Mouse (Mus musculus) MEL (cell line): ENCODE measurements around the gene Runx1. TPM values are rescaled to one million over a fixed set of nuclear protein-coding genes. Genes with fewer than 3 reads are reported as not detected.

Experiments used
- DNase-seq: peaks from one replicate; pipeline ENCODE4 v3.0.0; 2011; ENCODE audit warnings: low read depth, low spot score
- H3K27ac ChIP-seq: 2 replicates; pipeline ENCODE4 v1.5.1; 2012; ENCODE audit warnings: low read depth, mild to moderate bottlenecking, control low read depth, low read length, moderate library complexity; ENCODE audit not compliant: control insufficient read depth
- H3K27me3 ChIP-seq, 2 experiments: fragments of 150-350 bp in 1 of 2; sonication (generic) in 1 of 2; 2 replicates each; pipeline ENCODE4 v1.6.1; 2012; ENCODE audit warnings: low read length in 2 of 2, mild to moderate bottlenecking in 2 of 2, improper control_type of control experiment in 1 of 2, moderate library complexity in 1 of 2; ENCODE audit not compliant: insufficient read depth in 2 of 2, control insufficient read depth in 1 of 2
- H3K36me3 ChIP-seq, 2 experiments: 2 replicates each; pipeline ENCODE4 v1.6.1; 2012 to 2014; ENCODE audit warnings: low read length in 2 of 2, improper control_type of control experiment in 1 of 2, inconsistent platforms in 1 of 2, mild to moderate bottlenecking in 1 of 2; ENCODE audit not compliant: insufficient read depth in 2 of 2, control insufficient read depth in 1 of 2
- H3K4me1 ChIP-seq, 2 experiments: fragments of 150-350 bp in 1 of 2; sonication (generic) in 1 of 2; 2 replicates each; pipeline ENCODE4 v1.6.1; 2012; ENCODE audit warnings: low read length in 2 of 2, improper control_type of control experiment in 1 of 2, mild to moderate bottlenecking in 1 of 2; ENCODE audit not compliant: insufficient read depth in 2 of 2, control insufficient read depth in 1 of 2
- H3K4me3 ChIP-seq, 2 experiments: fragments of 150-350 bp in 1 of 2; sonication (generic) in 1 of 2; 2 replicates each; pipeline ENCODE4 v1.5.1; 2012; ENCODE audit warnings: low read depth in 2 of 2, low read length in 2 of 2, mild to moderate bottlenecking in 2 of 2, moderate library complexity in 2 of 2, control low read depth in 1 of 2, improper control_type of control experiment in 1 of 2; ENCODE audit not compliant: control insufficient read depth in 1 of 2, insufficient read depth in 1 of 2
- H3K79me2 ChIP-seq: 2 replicates; pipeline ENCODE4 v1.6.1; 2012; ENCODE audit warnings: mild to moderate bottlenecking, low read length, moderate library complexity; ENCODE audit not compliant: control insufficient read depth, poor library complexity, insufficient read depth
- H3K9ac ChIP-seq: 2 replicates; pipeline ENCODE4 v1.6.1; 2012; ENCODE audit warnings: low read depth, mild to moderate bottlenecking, control low read depth, low read length, moderate library complexity; ENCODE audit not compliant: control insufficient read depth, poor library complexity, severe bottlenecking
- H3K9me3 ChIP-seq: fragments of 150-350 bp; sonication (generic); replicated peaks from 2 replicates; pipeline ENCODE4 v1.6.1; 2012; ENCODE audit warnings: mild to moderate bottlenecking, low read length, improper control_type of control experiment, moderate library complexity; ENCODE audit not compliant: insufficient read depth
- CHD1 ChIP-seq: IDR thresholded peaks from 2 replicates; pipeline ENCODE4 v1.6.1; 2012; ENCODE audit warnings: low read depth, mild to moderate bottlenecking, inconsistent platforms, low read length, improper control_type of control experiment
- ETS1 ChIP-seq: IDR thresholded peaks from 2 replicates; pipeline ENCODE4 v1.6.1; 2012; ENCODE audit warnings: low read depth, mild to moderate bottlenecking, inconsistent platforms, low read length, improper control_type of control experiment, moderate library complexity
- GATA1 ChIP-seq: IDR thresholded peaks from 2 replicates; pipeline ENCODE4 v1.6.1; 2011; ENCODE audit warnings: low read depth, low read length, improper control_type of control experiment
- JUND ChIP-seq: IDR thresholded peaks from 2 replicates; pipeline ENCODE4 v1.6.1; 2011; ENCODE audit warnings: low read depth, mild to moderate bottlenecking, improper control_type of control experiment, low read length
- MAFK ChIP-seq: IDR thresholded peaks from 2 replicates; pipeline ENCODE4 v1.6.1; 2011; ENCODE audit warnings: low read depth, mild to moderate bottlenecking, low read length, improper control_type of control experiment, borderline replicate concordance
- NELFE ChIP-seq: IDR thresholded peaks from 2 replicates; pipeline ENCODE4 v1.6.1; 2011; ENCODE audit warnings: low read depth, low read length, improper control_type of control experiment
- NRF1 ChIP-seq: IDR thresholded peaks from 2 replicates; pipeline ENCODE4 v1.6.1; 2014; ENCODE audit warnings: low read depth, mild to moderate bottlenecking, inconsistent platforms, low read length, improper control_type of control experiment, moderate library complexity; ENCODE audit not compliant: poor library complexity, insufficient read depth, severe bottlenecking
- POLR2A ChIP-seq, 2 experiments: IDR thresholded peaks; 2 replicates each; pipeline ENCODE4 v1.6.1; 2011 to 2012; ENCODE audit warnings: low read length in 2 of 2, mild to moderate bottlenecking in 2 of 2, control low read depth in 1 of 2, improper control_type of control experiment in 1 of 2, low read depth in 1 of 2, moderate library complexity in 1 of 2; ENCODE audit not compliant: control insufficient read depth in 1 of 2, insufficient read depth in 1 of 2, poor library complexity in 1 of 2
- RCOR1 ChIP-seq: IDR thresholded peaks from 2 replicates; pipeline ENCODE4 v1.6.1; 2012; ENCODE audit warnings: low read depth, mild to moderate bottlenecking, inconsistent platforms, low read length, improper control_type of control experiment
- SIN3A ChIP-seq: IDR thresholded peaks from 2 replicates; pipeline ENCODE4 v1.6.1; 2012; ENCODE audit warnings: low read length, improper control_type of control experiment, inconsistent platforms
- USF2 ChIP-seq, 2 experiments: IDR thresholded peaks; 2 replicates each; pipeline ENCODE4 v1.6.1; 2011 to 2012; ENCODE audit warnings: improper control_type of control experiment in 2 of 2, low read length in 2 of 2, borderline replicate concordance in 1 of 2, inconsistent platforms in 1 of 2, low read depth in 1 of 2, mild to moderate bottlenecking in 1 of 2; ENCODE audit not compliant: insufficient read depth in 1 of 2
- ZMIZ1 ChIP-seq: IDR thresholded peaks from 2 replicates; pipeline ENCODE4 v1.6.1; 2012; ENCODE audit warnings: low read depth, mild to moderate bottlenecking, inconsistent platforms, low read length, improper control_type of control experiment, moderate library complexity
- polyA plus RNA-seq, 2 experiments: library from polyadenylated mRNA; stranded (reverse) in 1 of 2; unstranded in 1 of 2; fragments of >175 nt in 1 of 2; fragments of >200 nt in 1 of 2; gene quantifications; 2 replicates each; pipeline versions ENCODE4 v1.2.1 to v1.2.4; 2012; ENCODE audit warnings: low replicate concordance in 2 of 2, low read depth in 1 of 2; ENCODE audit not compliant: insufficient read length in 2 of 2, insufficient read depth in 1 of 2, missing spikeins in 1 of 2
- total RNA-seq: library from RNA; depleted of rRNA; stranded (reverse); fragments of 300-350 nt; gene quantifications from 2 replicates; pipeline ENCODE4 v1.2.3, GENCODE M21; 2012

Runx1 gene
- total and polyA plus RNA-seq, 3 experiments, result 14.3 to 23.5 TPM; not detected in 1

GRCm38 (mm10) chr16:92823381-92823862, 2.5 kb downstream of the Runx1 start:
- no peaks in the 10 kb centered on the region for H3K27me3 ChIP-seq
- H3K36me3 ChIP-seq, result peaks cover 0 to 42% of the 10 kb centered on the region in 2 experiments; a peak in 2 of 4 replicates
- TF ChIP-seq POLR2A (IDR thresholded peaks at IDR 0.05; ENCODE audit: control insufficient read depth in 1 of 2, insufficient read depth in 1 of 2, low read depth in 1 of 2, low read length in 2 of 2, poor library complexity in 1 of 2), result peak in 1 of 2 experiments; percentile 33; a peak in 1 of 4 replicates
- no peak for TF ChIP-seq NRF1
- TF ChIP-seq ETS1, result peak; percentile 0; the same call in 1 of the 2 replicates
- TF ChIP-seq NELFE, result peak; percentile 8; the same call in 1 of the 2 replicates
- H3K79me2 ChIP-seq, result peaks cover 51% of the 10 kb centered on the region
- DNase-seq, result peak; percentile 70
- H3K9me3 ChIP-seq, result no peaks in the 10 kb centered on the region
- peak overlapping the region; percentile 97 for H3K27ac ChIP-seq
- H3K9ac ChIP-seq, result peak overlapping the region; percentile 82
- peaks cover 0 to 50% of the 10 kb centered on the region in 2 experiments; a peak in 3 of 4 replicates for H3K4me1 ChIP-seq
- H3K4me3 ChIP-seq, result peak overlapping the region; percentile 85 to 94

- Histone ChIP-seq H3K9me3 (no peaks in the 10 kb centered on the region), H3K27ac (peak overlapping the region; percentile 97), H3K27me3 (no peaks in the 10 kb centered on the region)
- TF ChIP-seq SIN3A (no peak), USF2 (IDR thresholded peaks at IDR 0.05; ENCODE audit: borderline replicate concordance in 1 of 2, insufficient read depth in 1 of 2, low read depth in 1 of 2, low read length in 2 of 2) (no peak), GATA1 (no peak), MAFK (no peak), CHD1 (no peak), JUND (no peak), RCOR1 (no peak), ZMIZ1 (no peak)
- TF ChIP-seq, all 39 proteins: peak for 0
- Histone ChIP-seq H3K36me3 (peaks cover 0 to 46% of the 10 kb centered on the region in 2 experiments; a peak in 2 of 4 replicates), H3K9ac (peak overlapping the region; percentile 82), H3K4me1 (peaks cover 0 to 54% of the 10 kb centered on the region in 2 experiments; a peak in 3 of 4 replicates), H3K4me3 (peak overlapping the region; percentile 7 to 85; a peak in 3 of 4 replicates), H3K79me2 (peaks cover 58% of the 10 kb centered on the region)
- DNase-seq, result peak; percentile 50
Observed at GRCm38 (mm10) chr16:92822676-92823075, 3.3 kb downstream of the Runx1 start.
